Mouse (Mus musculus) testis, adult 2 months (tissue): Measurements from ENCODE around the gene Nfatc2.

Source experiments
- CTCF ChIP-seq: fragments of 200-500 bp; IDR thresholded peaks from 2 replicates; pipeline ENCODE4 v1.5.1; 2012; ENCODE audit warnings: low read depth, mild to moderate bottlenecking, inconsistent platforms, low read length, moderate library complexity; ENCODE audit not compliant: control insufficient read depth, insufficient read depth, insufficient replicate concordance
- POLR2A ChIP-seq: fragments of 200-500 bp; IDR thresholded peaks from 2 replicates; pipeline ENCODE4 v1.6.1; 2012; ENCODE audit warnings: low read depth, mild to moderate bottlenecking, inconsistent platforms, low read length, moderate library complexity; ENCODE audit not compliant: control insufficient read depth

DNA sequence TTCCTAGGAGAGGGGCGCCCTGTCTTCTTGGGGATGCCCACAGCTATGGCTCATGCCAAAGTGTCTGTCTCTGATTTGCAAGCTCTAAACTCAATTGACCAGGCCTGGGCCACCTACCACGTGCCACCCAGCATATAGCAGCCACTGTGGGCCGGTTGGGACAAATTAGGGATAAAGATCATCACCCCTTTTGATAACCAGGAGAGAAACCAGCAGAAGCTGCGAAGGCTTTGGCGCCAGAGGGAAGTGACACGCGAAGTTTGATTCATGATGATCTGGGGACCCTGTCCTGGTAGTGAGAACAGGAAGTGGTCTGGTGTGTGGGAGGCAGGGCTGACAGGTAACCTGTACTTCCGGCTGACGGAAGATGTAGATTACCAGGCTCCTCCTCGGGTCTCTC is 10.9 kb downstream of the Nfatc2 start:
- TF ChIP-seq CTCF: no peak
- no peak for TF ChIP-seq POLR2A
